7 mouse cellular contexts compared by ENCODE assay signal in genomic region chr19:41646947-41647631, GRCm38 (mm10).
A peak's percentile ranks its signal among the peaks of the same experiment; 100 is the strongest.
DNase-seq lines count a peak whose midpoint lies in the region; ATAC-seq and TF ChIP-seq lines count a peak whose summit lies in the region.

No protein-coding gene starts in this region.

- DNase-seq in Muller cell, postnatal 12 days (ENCODE audit: inconsistent ontology term), result peak; percentile 39
- DNase-seq in c-Kit-positive CD71-negative TER-119-negative erythroid progenitor cells, embryonic 14.5 days (ENCODE audit: low read depth), result peak; percentile 85
- peak; percentile 50 for DNase-seq in heart, postnatal 0 days (ENCODE audit: low spot score)
- DNase-seq in left cerebral cortex, adult 11 months (ENCODE audit: low spot score), result peak; percentile 72
- peak; percentile 97 for DNase-seq in midbrain, embryonic 11.5 days (ENCODE audit: low spot score, missing footprints)
- DNase-seq in spleen, adult 2 months (ENCODE audit: low read depth in 1 of 2, low spot score in 2 of 2), result peak; percentile 64 to 79

- TF ChIP-seq EP300 in heart, postnatal 0 days (IDR thresholded peaks at IDR 0.05; ENCODE audit: low read depth), result no peak

- peaks cover 44% of the 10 kb centered on the region for H3K27me3 ChIP-seq in forebrain, embryonic 12.5 days
- peaks cover 21% of the 10 kb centered on the region; the same call in 1 of the 2 replicates for H3K27me3 ChIP-seq in heart, postnatal 0 days (ENCODE audit: control insufficient read depth, insufficient read depth, low read length)
- H3K27me3 ChIP-seq in midbrain, embryonic 11.5 days (ENCODE audit: control insufficient read depth, insufficient read depth, low read length), result no peaks in the 10 kb centered on the region; the same call in none of the 2 replicates
- H3K27me3 ChIP-seq in spleen, adult 2 months (ENCODE audit: control insufficient read depth, insufficient read depth, low read length), result no peaks in the 10 kb centered on the region

- H3K4me1 ChIP-seq in forebrain, embryonic 12.5 days, result peaks cover 31% of the 10 kb centered on the region
- H3K4me1 ChIP-seq in heart, postnatal 0 days (ENCODE audit: control insufficient read depth, insufficient read depth), result no peaks in the 10 kb centered on the region
- H3K4me1 ChIP-seq in midbrain, embryonic 11.5 days (ENCODE audit: control insufficient read depth, insufficient read depth, low read length), result peaks cover 12% of the 10 kb centered on the region
- peaks cover 5% of the 10 kb centered on the region; the same call in 1 of the 2 replicates for H3K4me1 ChIP-seq in spleen, adult 2 months (ENCODE audit: control insufficient read depth, insufficient read depth, insufficient read length)

- no peaks in the 10 kb centered on the region for H3K36me3 ChIP-seq in forebrain, embryonic 12.5 days (replicated peaks)
- H3K36me3 ChIP-seq in heart, postnatal 0 days (replicated peaks; ENCODE audit: control insufficient read depth, insufficient read depth, low read length), result no peaks in the 10 kb centered on the region
- H3K36me3 ChIP-seq in midbrain, embryonic 11.5 days (ENCODE audit: control insufficient read depth, insufficient read depth, low read length), result no peaks in the 10 kb centered on the region
- no peaks in the 10 kb centered on the region for H3K36me3 ChIP-seq in spleen, adult 2 months (ENCODE audit: control insufficient read depth, insufficient read depth, low read length)

- no peak overlapping the region for H3K4me2 ChIP-seq in forebrain, embryonic 12.5 days
- H3K4me2 ChIP-seq in heart, postnatal 0 days (ENCODE audit: low read depth, low read length), result peak overlapping the region; percentile 43
- H3K4me2 ChIP-seq in midbrain, embryonic 11.5 days, result no peak overlapping the region

- H3K9me3 ChIP-seq in forebrain, embryonic 12.5 days, result 0 out of 2 replicates have a peak, but pooled peaks cover 4% of the 10 kb centered on the region
- no peaks in the 10 kb centered on the region for H3K9me3 ChIP-seq in heart, postnatal 0 days (replicated peaks; ENCODE audit: control insufficient read depth, low read length)
- no peaks in the 10 kb centered on the region for H3K9me3 ChIP-seq in midbrain, embryonic 11.5 days (ENCODE audit: control insufficient read depth, low read length)

- 0 out of 2 replicates have a peak, but pooled peaks have one; percentile 56 for ATAC-seq in forebrain, embryonic 12.5 days (ENCODE audit: low FRiP score)
- no peak for ATAC-seq in heart, postnatal 0 days (ENCODE audit: insufficient read depth, low read depth)
- peak; percentile 38; the same call in 1 of the 2 replicates for ATAC-seq in midbrain, embryonic 11.5 days (ENCODE audit: low FRiP score)

- no peak overlapping the region for H3K4me3 ChIP-seq in forebrain, embryonic 12.5 days (replicated peaks)
- no peak overlapping the region for H3K4me3 ChIP-seq in heart, postnatal 0 days (ENCODE audit: low read depth, low read length)
- H3K4me3 ChIP-seq in midbrain, embryonic 11.5 days (ENCODE audit: low read depth, low read length), result no peak overlapping the region
- H3K4me3 ChIP-seq in spleen, adult 2 months (ENCODE audit: extremely low read depth, insufficient read depth, insufficient read length), result no peak overlapping the region

- no peak overlapping the region for H3K9ac ChIP-seq in forebrain, embryonic 12.5 days
- no peak overlapping the region for H3K9ac ChIP-seq in heart, postnatal 0 days (replicated peaks; ENCODE audit: low read depth, low read length)
- H3K9ac ChIP-seq in midbrain, embryonic 11.5 days (ENCODE audit: low read length), result no peak overlapping the region

- 44% methylated on average over 16 of the region's 16 CpGs for WGBS in forebrain, embryonic 12.5 days
- 26% methylated on average over 16 of the region's 16 CpGs for WGBS in heart, postnatal 0 days
- WGBS in midbrain, embryonic 11.5 days, result 45% methylated on average over 16 of the region's 16 CpGs
- WGBS in spleen, adult 2 months, result 17% methylated on average over 16 of the region's 16 CpGs

- TF ChIP-seq POLR2A in spleen, adult 2 months (IDR thresholded peaks at IDR 0.05; ENCODE audit: low read depth, low read length), result no peak

- TF ChIP-seq CTCF in heart, postnatal 0 days (IDR thresholded peaks at IDR 0.05; ENCODE audit: low read depth), result peak; percentile 69
- peak; percentile 62; the same call in 1 of the 2 replicates for TF ChIP-seq CTCF in spleen, adult 2 months (IDR thresholded peaks at IDR 0.05; ENCODE audit: extremely low read depth, insufficient read depth, insufficient read length, insufficient replicate concordance)

- no peak overlapping the region for H3K27ac ChIP-seq in forebrain, embryonic 12.5 days
- H3K27ac ChIP-seq in heart, postnatal 0 days (ENCODE audit: low read depth), result no peak overlapping the region
- no peak overlapping the region for H3K27ac ChIP-seq in midbrain, embryonic 11.5 days (ENCODE audit: low read depth, low read length)
- no peak overlapping the region for H3K27ac ChIP-seq in spleen, adult 2 months (ENCODE audit: insufficient read depth, low read length)

Comparison
In these comparisons a context has a peak if more than half of its experiments do, and no peak if none do; other contexts are left out.
1. DNase-seq: peak in every context shown above with its lines; median percentile 97 in midbrain, embryonic 11.5 days; 85 in c-Kit-positive CD71-negative TER-119-negative erythroid progenitor cells, embryonic 14.5 days; 72 in left cerebral cortex, adult 11 months; 72 in spleen, adult 2 months; 50 in heart, postnatal 0 days; 39 in Muller cell, postnatal 12 days.